Mouse (Mus musculus): ENCODE measurements around the gene 1600002K03Rik.

- no peak for TF ChIP-seq CTCF (IDR thresholded peaks at IDR 0.05; ENCODE audit: low read depth)
- no peak for TF ChIP-seq EP300 (optimal IDR thresholded peaks at IDR 0.05)
Measured at GRCm38 (mm10) chr10:80136952-80137625, 35.7 kb upstream of the 1600002K03Rik start.
